ENCODE assay signal across 9 mouse cellular contexts in the genomic region with DNA sequence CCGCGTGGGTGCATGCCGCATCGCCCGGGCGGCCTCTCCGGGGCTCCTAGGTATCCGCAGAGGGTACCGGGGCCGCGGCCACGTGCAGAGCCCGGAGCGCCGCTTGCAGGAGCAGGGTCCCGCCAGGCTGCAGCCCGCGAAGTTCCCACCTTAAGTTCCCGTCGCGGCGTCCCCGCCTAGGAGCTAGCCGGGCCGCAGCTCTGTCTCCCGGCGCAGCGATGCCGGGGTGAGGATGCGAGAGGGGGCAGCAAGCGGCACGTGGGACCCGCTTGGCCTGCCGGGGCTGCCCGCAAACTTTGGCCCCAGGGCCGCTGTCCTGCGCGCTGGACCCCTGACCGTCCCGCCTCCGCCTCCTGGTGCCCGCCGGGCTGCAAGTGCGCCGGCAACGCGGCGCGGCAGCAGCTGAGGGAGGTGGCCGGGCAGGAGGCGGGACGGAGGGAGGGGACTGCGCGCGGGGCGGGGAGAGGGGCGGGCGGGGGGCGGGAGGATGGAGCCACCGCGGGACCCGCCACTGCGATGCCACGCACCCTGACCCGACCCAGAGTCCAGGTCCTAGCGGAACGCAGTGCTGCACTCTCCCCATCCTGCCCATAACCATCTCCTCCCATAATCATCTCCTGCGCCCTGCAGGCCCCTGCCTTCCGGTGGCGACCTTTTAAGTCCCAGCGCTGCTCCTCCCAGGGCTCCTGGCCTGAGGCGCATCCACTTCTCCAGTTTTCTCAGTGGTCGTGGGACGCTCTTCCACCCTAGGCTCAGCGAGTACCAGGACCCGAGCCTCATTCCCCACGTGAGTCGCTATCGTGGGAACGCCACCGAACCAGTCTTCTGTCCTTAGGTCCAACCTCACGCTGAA. TPM values are rescaled to one million over a fixed set of nuclear protein-coding genes. Genes with fewer than 3 reads are reported as not detected.
DNase-seq lines count a peak whose midpoint lies in the region; ATAC-seq and TF ChIP-seq lines count a peak whose summit lies in the region.
"Had no signal": no experiment of that assay in that cellular context is flagged by ENCODE, and none has a peak within 500 bp of the region (broad histone marks: within the 10 kb centered on the region; RNA-seq: fewer than 3 reads in every experiment).

No protein-coding gene starts in this region.

- 0 out of 2 replicates have a peak, but pooled peaks have one; percentile 9 for TF ChIP-seq CTCF in layer of hippocampus, adult 2 months (conservative IDR thresholded peaks at IDR 0.05)
- no peak for TF ChIP-seq CTCF in brain, embryonic 14.5 days (IDR thresholded peaks at IDR 0.05; ENCODE audit: borderline replicate concordance, extremely low read depth, insufficient read depth, insufficient read length)
- TF ChIP-seq CTCF in small intestine, adult 2 months (IDR thresholded peaks at IDR 0.05; ENCODE audit: extremely low read depth, insufficient read length, insufficient replicate concordance, low read depth, low read length): no peak

- H3K27ac ChIP-seq in layer of hippocampus, adult 2 months: peak overlapping the region; percentile 85
- H3K27ac ChIP-seq in heart, embryonic 12.5 days (ENCODE audit: poor library complexity, severe bottlenecking): no peak overlapping the region
- H3K27ac ChIP-seq in kidney, embryonic 14.5 days (ENCODE audit: low read depth, low read length): no peak overlapping the region
- H3K27ac ChIP-seq in small intestine, adult 2 months (ENCODE audit: insufficient read depth, low read depth, low read length): no peak overlapping the region

- H3K27me3 ChIP-seq in heart, embryonic 12.5 days (replicated peaks): peaks cover 88% of the 10 kb centered on the region
- peaks cover 48% of the 10 kb centered on the region for H3K27me3 ChIP-seq in kidney, embryonic 14.5 days (ENCODE audit: control insufficient read depth, insufficient read depth, low read length)
- H3K27me3 ChIP-seq in small intestine, adult 2 months (ENCODE audit: control insufficient read depth, insufficient read depth, low read length): peaks cover 32% of the 10 kb centered on the region

- WGBS in heart, embryonic 12.5 days: 2% methylated on average over 49 of the region's 82 CpGs
- 2% methylated on average over 69 of the region's 82 CpGs for WGBS in kidney, embryonic 14.5 days
- 2% methylated on average over 82 of the region's 82 CpGs for WGBS in small intestine, adult 2 months

- ATAC-seq in heart, embryonic 12.5 days (ENCODE audit: insufficient number of reproducible peaks, low FRiP score): peak; percentile 56
- ATAC-seq in kidney, embryonic 14.5 days (ENCODE audit: low FRiP score, low TSS enrichment): peak; percentile 85

- H3K9me3 ChIP-seq in heart, embryonic 12.5 days (replicated peaks): peaks cover 9% of the 10 kb centered on the region
- peaks cover 4% of the 10 kb centered on the region; the same call in 1 of the 2 replicates for H3K9me3 ChIP-seq in kidney, embryonic 14.5 days (ENCODE audit: control insufficient read depth, low read length)

- no peaks in the 10 kb centered on the region for H3K36me3 ChIP-seq in heart, embryonic 12.5 days
- no peaks in the 10 kb centered on the region for H3K36me3 ChIP-seq in kidney, embryonic 14.5 days (ENCODE audit: control insufficient read depth, insufficient read depth, low read length)
- H3K36me3 ChIP-seq in small intestine, adult 2 months (ENCODE audit: control insufficient read depth, insufficient read depth, low read length): no peaks in the 10 kb centered on the region

- peak overlapping the region; percentile 81 for H3K4me2 ChIP-seq in heart, embryonic 12.5 days
- H3K4me2 ChIP-seq in kidney, embryonic 14.5 days (replicated peaks; ENCODE audit: low read depth, low read length): peak overlapping the region; percentile 97

- TF ChIP-seq POLR2A in brain, embryonic 14.5 days (IDR thresholded peaks at IDR 0.05; ENCODE audit: borderline replicate concordance, extremely low read depth, insufficient read depth, insufficient read length, poor library complexity, severe bottlenecking): 0 out of 2 replicates have a peak, but pooled peaks have one; percentile 17
- no peak for TF ChIP-seq POLR2A in small intestine, adult 2 months (IDR thresholded peaks at IDR 0.05; ENCODE audit: low read depth, low read length)

- H3K9ac ChIP-seq in heart, embryonic 12.5 days: peak overlapping the region; percentile 23
- peak overlapping the region; percentile 58 for H3K9ac ChIP-seq in kidney, embryonic 14.5 days (ENCODE audit: low read depth, low read length)

- peak overlapping the region; percentile 72 for H3K4me3 ChIP-seq in layer of hippocampus, adult 2 months
- peak overlapping the region; percentile 54 for H3K4me3 ChIP-seq in heart, embryonic 12.5 days
- H3K4me3 ChIP-seq in kidney, embryonic 14.5 days (ENCODE audit: low read length): peak overlapping the region; percentile 53
- H3K4me3 ChIP-seq in small intestine, adult 2 months (ENCODE audit: low read depth, low read length): peak overlapping the region; percentile 61

- peak in 1 of 2 experiments; percentile 66 for DNase-seq in layer of hippocampus, adult 2 months (ENCODE audit: low spot score in 2 of 2)
- no peak for DNase-seq in layer of hippocampus, adult 9-11 months
- DNase-seq in brain, embryonic 14.5 days (ENCODE audit: low read depth): peak; percentile 55
- peak; percentile 8 for DNase-seq in lung, postnatal 36 days
- no peak for DNase-seq in left cerebral cortex, adult 11 months (ENCODE audit: low spot score)

- peaks cover 24% of the 10 kb centered on the region for H3K4me1 ChIP-seq in heart, embryonic 12.5 days (replicated peaks)
- H3K4me1 ChIP-seq in kidney, embryonic 14.5 days (ENCODE audit: control insufficient read depth, insufficient read depth, low read length): peaks cover 11% of the 10 kb centered on the region; the same call in 1 of the 2 replicates
- peaks cover 3% of the 10 kb centered on the region; the same call in 1 of the 2 replicates for H3K4me1 ChIP-seq in small intestine, adult 2 months (ENCODE audit: control insufficient read depth, insufficient read depth, insufficient read length, low read length)

RNA-seq across cellular contexts. Expression of gene Kcng1, which starts 0.6 kb away (rescaled TPM):
- 10 to 100 TPM; 37.9 to 39.8 TPM for total RNA-seq in layer of hippocampus, adult 2 months (2021)
- polyA plus RNA-seq in brain, embryonic 14.5 days (2012; rRNA removed): 3.1 and 3.8 TPM in 2 replicates
- 2.1 and 2.7 TPM in 2 replicates for polyA plus RNA-seq in heart, embryonic 12.5 days (2016; fragmentation: Nextera tagmentation; extraction: Ambion mirVana)
- polyA plus RNA-seq in kidney, embryonic 14.5 days (2014; fragmentation: Nextera tagmentation; extraction: Ambion mirVana): 0.33 and 0.62 TPM in 2 replicates
- 0.86 and 1.3 TPM in 2 replicates for polyA plus RNA-seq in small intestine, adult 2 months (2012; rRNA removed)
- total RNA-seq: MEL had no signal

RNA-seq across cellular contexts. Expression of gene Mocs3, which starts 50.5 kb away (rescaled TPM):
- total RNA-seq in layer of hippocampus, adult 2 months (2021): 10 to 100 TPM; 20.7 to 20.9 TPM
- 17.9 and 21.6 TPM in 2 replicates for polyA plus RNA-seq in brain, embryonic 14.5 days (2012; rRNA removed)
- 6.5 and 7.0 TPM in 2 replicates for polyA plus RNA-seq in heart, embryonic 12.5 days (2016; fragmentation: Nextera tagmentation; extraction: Ambion mirVana)
- polyA plus RNA-seq in kidney, embryonic 14.5 days (2014; fragmentation: Nextera tagmentation; extraction: Ambion mirVana): 8.8 and 10.1 TPM in 2 replicates
- polyA plus RNA-seq in small intestine, adult 2 months (2012; rRNA removed): 31.2 and 47.1 TPM in 2 replicates

RNA-seq across cellular contexts. Expression of gene Dpm1, which starts 50.6 kb away (rescaled TPM):
- total RNA-seq in layer of hippocampus, adult 2 months (2021): 10 to 100 TPM; 56.9 to 69.9 TPM
- 15.0 and 16.6 TPM in 2 replicates for polyA plus RNA-seq in brain, embryonic 14.5 days (2012; rRNA removed)
- 96.2 and 101 TPM in 2 replicates for polyA plus RNA-seq in heart, embryonic 12.5 days (2016; fragmentation: Nextera tagmentation; extraction: Ambion mirVana)
- polyA plus RNA-seq in kidney, embryonic 14.5 days (2014; fragmentation: Nextera tagmentation; extraction: Ambion mirVana): 82.3 and 84.0 TPM in 2 replicates
- polyA plus RNA-seq in small intestine, adult 2 months (2012; rRNA removed): 12.9 and 26.2 TPM in 2 replicates

RNA-seq across cellular contexts. Expression of gene Gm20716, which starts 50.8 kb away (rescaled TPM):
- 10 to 100 TPM; 29.4 to 34.4 TPM for total RNA-seq in layer of hippocampus, adult 2 months (2021)
- polyA plus RNA-seq in brain, embryonic 14.5 days (2012; rRNA removed): 16.6 and 21.9 TPM in 2 replicates
- polyA plus RNA-seq in heart, embryonic 12.5 days (2016; fragmentation: Nextera tagmentation; extraction: Ambion mirVana): 15.0 and 15.5 TPM in 2 replicates
- polyA plus RNA-seq in kidney, embryonic 14.5 days (2014; fragmentation: Nextera tagmentation; extraction: Ambion mirVana): 29.9 and 35.7 TPM in 2 replicates
- polyA plus RNA-seq in small intestine, adult 2 months (2012; rRNA removed): not detected in 2 replicates

Comparison
In these comparisons a context has a peak if more than half of its experiments do, and no peak if none do; other contexts are left out.
1. DNase-seq: peak in brain, embryonic 14.5 days (single experiment) and lung, postnatal 36 days (single experiment); none in layer of hippocampus, adult 9-11 months (single experiment) and left cerebral cortex, adult 11 months (single experiment).
2. Peak in every context shown above with its lines, with median percentiles within 50 percentile points of each other: H3K4me3 ChIP-seq.